Mouse (Mus musculus) ovary, adult 2 months (tissue): ENCODE results near the gene Gstm7. TPM values are rescaled to one million over a fixed set of nuclear protein-coding genes. Genes with fewer than 3 reads are reported as not detected.

Source experiments
- polyA plus RNA-seq: library from polyadenylated mRNA; depleted of rRNA; stranded (reverse); fragments of >200 nt; gene quantifications from 2 replicates; pipeline ENCODE4 v1.2.3, GENCODE M21; 2012; rRNA removed

Gstm7 gene
- polyA plus RNA-seq, result 38.2 and 70.6 TPM in 2 replicates

GRCm38 (mm10) chr3:107931670-107932069 lies at the start of gene Gstm7:
Gene Gstm7 (minus strand): TSS chr3:107931817.

GRCm38 (mm10) chr3:107968724-107969395 lies 37.2 kb upstream of the Gstm7 start, which contains the start of gene Gstm3:
Gene Gstm3 (minus strand): TSS chr3:107969283.

DNA sequence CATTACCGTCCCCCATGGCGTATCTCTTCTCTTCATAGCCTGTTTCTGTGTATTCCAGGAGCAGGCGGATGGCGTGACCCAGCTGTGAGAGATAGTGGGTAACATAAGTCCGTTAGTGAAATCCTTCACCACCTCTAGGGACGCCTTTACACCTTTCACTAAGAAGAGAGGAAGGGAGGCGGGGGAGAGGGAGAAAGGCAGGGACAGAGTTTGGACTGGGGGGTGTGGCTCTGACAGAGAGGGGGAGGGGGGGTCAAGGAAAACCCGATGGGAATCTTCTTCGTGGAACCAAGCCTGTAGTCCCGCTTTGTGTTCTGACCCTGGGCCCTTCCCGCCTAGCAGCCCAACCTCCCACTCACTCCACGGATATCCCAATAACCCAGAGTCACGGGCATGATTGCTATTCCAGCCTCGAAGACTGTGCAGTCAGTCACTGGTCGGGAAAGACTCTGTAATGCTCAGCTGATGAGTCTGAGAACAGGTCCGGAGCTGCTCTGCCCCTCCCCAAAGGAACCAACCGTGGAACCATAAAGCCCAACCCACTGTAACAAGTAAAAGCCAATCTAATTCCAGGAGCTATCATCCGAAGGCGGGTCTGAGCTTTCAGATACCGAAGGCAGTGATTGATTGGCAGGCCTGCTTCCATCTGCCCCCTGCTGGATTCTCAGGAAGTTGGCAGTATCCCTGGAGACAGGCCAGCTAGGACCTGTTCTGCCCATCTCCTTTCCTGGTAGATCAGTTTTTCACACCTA lies 11.8 kb upstream of the Gstm7 start, which contains the start of gene Gstm6:
Gstm6 (minus strand) TSS at position 511 of the 752 bp plus-strand sequence.

DNA sequence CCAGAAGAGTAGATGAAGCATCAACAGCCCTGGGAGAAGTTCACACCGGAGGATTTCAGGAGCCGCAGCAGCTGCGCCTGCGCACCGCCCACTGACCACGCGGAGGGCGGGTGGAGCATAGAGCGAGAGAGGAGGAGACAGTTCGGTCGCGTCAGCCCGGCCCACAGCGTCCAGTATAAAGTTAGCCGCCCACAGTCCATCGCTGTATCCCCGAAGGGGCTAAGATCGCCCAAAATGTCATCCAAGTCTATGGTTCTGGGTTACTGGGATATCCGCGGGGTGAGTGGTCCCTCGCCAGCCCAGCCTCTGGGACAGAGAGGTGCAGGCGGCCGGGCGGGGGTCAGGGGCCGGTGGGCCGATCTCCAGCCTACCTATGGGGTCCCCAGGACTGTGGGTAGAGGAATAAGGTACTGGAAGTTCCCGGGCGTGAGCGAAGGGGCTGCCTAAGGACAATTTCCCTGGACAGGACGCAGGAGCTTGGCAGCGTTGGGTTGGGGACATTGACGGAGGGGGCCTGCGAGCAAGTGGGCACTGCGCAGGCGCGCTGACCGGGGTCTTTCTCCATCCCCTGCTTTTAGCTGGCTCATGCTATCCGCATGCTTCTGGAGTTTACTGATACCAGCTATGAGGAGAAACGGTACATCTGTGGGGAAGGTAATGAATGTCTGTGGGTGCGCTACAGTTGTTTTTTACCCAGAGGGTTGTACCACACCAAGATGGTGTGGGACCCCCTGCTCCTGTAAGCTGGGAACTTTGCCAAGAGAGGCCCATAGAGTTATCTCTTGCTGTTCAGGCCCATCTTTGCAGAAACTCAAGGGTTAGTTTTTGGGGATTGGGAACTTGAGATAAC lies 35.7 kb downstream of the Gstm7 start, which contains the start of gene Gstm5:
Gstm5 (plus strand) TSS at position 102 of the 850 bp plus-strand sequence.

DNA sequence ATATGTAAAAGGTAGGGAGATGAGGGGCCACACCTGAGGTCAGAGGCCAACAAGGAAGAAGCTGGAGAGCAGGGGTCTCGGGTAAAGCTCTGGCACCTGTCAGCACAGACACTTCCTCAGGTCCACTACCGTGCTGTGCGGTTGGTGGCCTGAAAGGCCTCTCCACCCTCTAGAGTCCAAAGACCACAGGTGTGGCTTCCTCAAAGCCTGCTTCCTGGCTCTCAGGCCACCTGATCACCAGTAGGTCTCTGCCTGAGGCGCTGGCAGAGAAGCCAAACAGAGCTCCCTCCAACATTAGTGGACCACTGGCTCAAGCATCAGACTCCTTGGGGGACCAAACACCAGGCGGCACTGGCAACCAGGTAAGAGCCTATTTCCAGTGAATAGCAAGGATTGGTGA lies 54.6 kb downstream of the Gstm7 start, which contains the start of gene Eps8l3:
Eps8l3 (plus strand) TSS at position 225 of the 400 bp plus-strand sequence.

Other genes with a start within 250 kb of the Gstm7 start
- 57.1 and 61.5 TPM in 2 replicates for gene Ahcyl1, start 235.3 kb downstream of the Gstm7 start, polyA plus RNA-seq
- 21.4 and 23.8 TPM in 2 replicates for gene Csf1, start 171.3 kb downstream of the Gstm7 start, polyA plus RNA-seq
- 0.50 and 0.61 TPM in 2 replicates for gene Eps8l3, start 54.6 kb downstream of the Gstm7 start, polyA plus RNA-seq
- gene Gstm5, start 36.0 kb downstream of the Gstm7 start, polyA plus RNA-seq, result 30.9 and 37.0 TPM in 2 replicates
- gene Gstm6, start 11.9 kb upstream of the Gstm7 start, polyA plus RNA-seq, result 7.2 and 8.0 TPM in 2 replicates
- 0.29 and 0.37 TPM in 2 replicates for gene Gstm3, start 37.5 kb upstream of the Gstm7 start, polyA plus RNA-seq
- gene Gstm2, start 54.6 kb upstream of the Gstm7 start, polyA plus RNA-seq, result 769 and 813 TPM in 2 replicates
- gene Gstm1, start 86.2 kb upstream of the Gstm7 start, polyA plus RNA-seq, result 1,875 and 2,662 TPM in 2 replicates
- gene Gstm4, start 113.1 kb upstream of the Gstm7 start, polyA plus RNA-seq, result 10.8 and 14.4 TPM in 2 replicates
- gene Ampd2, start 154.8 kb upstream of the Gstm7 start, polyA plus RNA-seq, result 259 and 297 TPM in 2 replicates
- gene Gnat2, start 161.0 kb upstream of the Gstm7 start, polyA plus RNA-seq, result 1.8 and 2.3 TPM in 2 replicates
- gene Gnai3, start 214.3 kb upstream of the Gstm7 start, polyA plus RNA-seq, result 15.1 and 16.2 TPM in 2 replicates
- gene Gpr61, start 223.1 kb upstream of the Gstm7 start, polyA plus RNA-seq, result not detected in 2 replicates